Mouse (Mus musculus) cerebellum, adult 11 months (tissue): ENCODE data around the gene Gm3625.
"Not testable (repeated sequence)": the region's sequence is repeated elsewhere in the genome, so short reads cannot be mapped to it uniquely, and the experiment has no call there.

Experiments
- DNase-seq: peaks from one replicate; pipeline ENCODE4 v3.0.0; 2022

The Gm3625 gene

DNA sequence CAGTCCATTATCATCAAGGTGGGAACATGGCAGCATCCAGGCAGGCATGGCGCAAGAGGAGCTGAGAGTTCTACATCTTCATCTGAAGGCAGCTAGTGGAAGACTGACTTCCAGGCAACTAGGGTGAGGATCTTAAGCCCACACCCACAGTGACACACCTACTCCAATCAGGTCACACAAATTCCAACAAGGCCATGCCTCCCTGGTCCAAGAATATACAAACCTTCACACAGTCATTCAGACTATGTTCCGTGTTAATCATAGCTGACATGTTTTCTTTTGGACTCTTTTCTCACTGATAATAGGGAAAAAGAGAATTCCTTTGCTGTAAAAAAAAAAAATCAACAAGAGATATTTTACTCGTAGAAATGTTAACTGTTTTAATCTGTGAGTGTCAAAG lies 39.0 kb downstream of the Gm3625 start:
- DNase-seq: not testable (repeated sequence)

DNA sequence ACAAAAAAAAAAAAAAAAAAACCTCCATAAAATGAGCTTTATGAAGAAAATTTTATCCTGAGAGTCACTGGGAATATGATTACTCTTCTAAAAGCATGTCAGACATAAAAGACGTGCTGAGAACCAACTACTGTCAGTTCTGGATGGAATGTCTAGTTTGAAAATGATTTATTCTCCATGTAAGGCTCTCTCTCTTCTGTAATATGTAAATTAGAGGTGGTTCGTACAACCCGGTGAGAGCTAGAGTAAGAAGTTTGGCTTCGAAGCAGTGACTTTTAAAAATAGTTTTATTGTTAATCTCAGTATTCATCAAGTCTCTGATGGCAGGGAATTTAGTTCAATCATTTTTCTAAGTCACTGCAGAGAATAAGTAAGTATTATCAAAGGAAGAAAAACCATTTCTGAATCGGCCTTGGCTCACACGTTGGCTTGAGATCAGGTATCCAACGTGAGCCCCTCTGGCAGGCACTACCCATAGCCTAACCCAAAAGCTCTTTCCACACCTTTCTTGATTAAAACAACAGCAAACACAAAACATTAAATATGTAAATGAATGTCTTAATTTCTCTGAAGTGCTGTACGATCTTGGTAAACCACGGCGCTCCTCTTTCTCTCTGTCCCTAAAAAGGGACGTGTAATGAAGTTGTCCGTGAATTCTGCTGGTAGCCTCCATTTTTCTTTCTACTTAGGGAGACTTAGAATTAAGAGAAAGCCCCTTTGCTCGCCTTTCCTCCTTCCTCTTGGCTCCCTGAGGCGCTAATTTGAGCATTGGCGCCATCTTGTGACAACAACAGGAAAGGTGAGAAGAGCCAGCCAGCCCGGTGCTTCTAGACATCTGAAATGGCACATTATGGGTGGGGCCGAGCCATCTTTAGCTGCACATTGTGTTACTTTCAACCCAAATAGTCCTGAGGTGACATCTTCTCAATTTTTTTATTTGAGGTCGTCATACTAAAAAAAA lies 44.4 kb downstream of the Gm3625 start:
- peak; percentile 55 for DNase-seq

DNA sequence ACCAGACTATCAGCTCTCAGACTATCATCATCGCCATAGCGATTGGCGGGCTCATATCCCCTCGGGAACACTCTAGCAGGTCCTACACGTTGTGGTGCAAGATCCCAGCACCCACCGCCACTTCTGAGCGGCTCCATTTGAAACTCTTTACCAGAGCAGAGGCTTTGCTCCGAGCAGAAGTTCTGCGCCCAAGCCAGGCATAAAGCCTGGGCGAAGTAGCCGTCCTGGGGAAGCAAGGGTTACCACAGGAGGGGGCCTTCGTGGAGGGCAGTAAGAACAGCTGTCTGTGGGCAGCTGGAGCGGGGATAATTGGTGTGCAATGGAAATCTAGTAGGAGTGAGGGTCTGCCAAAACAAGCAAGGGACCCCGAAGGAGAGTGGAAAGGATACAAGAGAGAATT lies 45.2 kb downstream of the Gm3625 start:
- no peak for DNase-seq

DNA sequence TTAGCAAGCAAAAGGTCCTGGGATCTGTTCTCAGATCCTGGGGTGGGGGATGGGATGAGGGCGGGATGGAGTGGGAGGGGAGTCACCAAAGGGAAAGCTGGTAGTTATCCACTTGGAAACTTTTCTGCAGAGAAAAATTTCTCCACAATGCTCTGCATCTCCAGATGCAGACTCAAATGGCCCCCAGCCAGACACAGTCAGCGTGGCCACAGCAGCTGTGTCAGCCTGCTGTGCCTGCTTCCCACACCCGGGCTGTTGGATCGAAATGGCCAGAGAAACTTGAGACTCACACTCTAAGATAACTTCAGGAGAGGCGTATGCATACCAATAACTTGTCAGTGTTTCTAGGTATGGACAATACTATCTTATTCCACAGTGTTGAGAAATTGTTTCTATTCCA lies 46.2 kb downstream of the Gm3625 start:
- DNase-seq: no peak

DNA sequence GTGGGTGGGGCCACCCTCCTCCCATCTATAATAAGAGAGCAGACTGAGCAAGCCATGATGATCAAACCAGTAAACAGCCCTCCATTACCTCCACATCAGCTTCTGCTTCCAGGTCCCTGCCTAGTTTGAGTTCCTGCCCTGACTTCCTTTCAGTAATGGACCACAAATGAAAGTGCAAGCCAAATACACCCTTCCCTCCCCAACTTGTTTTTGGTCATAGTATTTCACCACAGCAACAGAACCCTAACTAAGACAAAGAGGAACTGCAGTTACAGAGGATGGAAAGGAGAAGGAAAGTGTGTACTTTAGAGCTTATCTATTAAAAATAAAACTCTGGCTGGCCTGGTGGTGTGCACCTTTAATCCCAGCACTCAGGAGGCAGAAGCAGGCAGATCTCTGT lies 47.3 kb downstream of the Gm3625 start:
- DNase-seq: no peak

DNA sequence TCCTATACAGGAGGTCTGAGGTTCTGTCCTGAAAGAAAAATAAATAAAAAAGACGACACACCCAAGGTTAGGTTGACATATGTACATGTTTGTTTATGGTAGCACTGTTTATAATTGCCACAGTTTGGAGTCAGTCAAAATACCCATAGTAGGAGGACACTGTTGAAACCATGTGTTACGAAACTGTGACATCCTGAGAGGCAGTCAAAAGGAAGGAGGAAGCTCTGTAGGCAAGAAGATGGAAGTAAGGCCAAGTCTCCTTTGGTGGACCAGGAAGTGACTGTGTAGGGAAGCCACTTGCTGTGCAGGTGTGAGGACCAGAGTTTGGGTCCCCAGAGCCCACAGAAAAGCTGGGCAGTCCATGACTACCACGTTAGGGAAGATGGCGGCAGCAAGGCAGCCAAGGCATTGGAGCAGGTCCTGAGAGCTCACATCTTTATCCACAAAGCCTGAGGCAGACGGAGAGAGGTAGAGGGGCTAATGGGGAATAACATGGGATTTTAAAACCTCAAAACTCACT lies 48.3 kb downstream of the Gm3625 start:
- DNase-seq: no peak
